Mouse (Mus musculus): ENCODE results near the gene Taar2.
A peak's percentile ranks its signal among the peaks of the same experiment; 100 is the strongest.

Taar2 gene

DNA sequence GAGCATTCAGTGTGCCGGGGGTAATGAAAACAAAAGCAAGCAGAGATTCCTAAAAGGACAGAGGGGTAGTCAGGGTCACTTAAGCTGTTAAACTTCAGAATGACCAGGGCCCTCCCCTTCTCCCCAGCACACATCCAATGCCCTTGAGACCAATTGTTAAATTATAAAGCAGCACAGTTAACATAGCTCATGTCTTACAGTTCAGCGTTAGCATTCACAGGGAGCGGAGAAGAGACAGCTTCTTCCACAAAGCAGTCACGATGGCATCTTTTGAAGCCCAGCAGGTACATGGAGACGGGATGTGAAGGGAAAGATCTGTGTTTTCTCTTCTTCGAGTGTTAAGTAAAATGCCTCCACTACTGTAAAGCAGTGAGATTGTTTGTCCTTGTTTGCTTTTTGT lies at the start of gene Taar2:
Gene Taar2, plus strand, starts transcription at position 261 of the 400 bp plus-strand sequence.
- DNase-seq (ENCODE audit: low spot score in 2 of 2) = no peak

DNA sequence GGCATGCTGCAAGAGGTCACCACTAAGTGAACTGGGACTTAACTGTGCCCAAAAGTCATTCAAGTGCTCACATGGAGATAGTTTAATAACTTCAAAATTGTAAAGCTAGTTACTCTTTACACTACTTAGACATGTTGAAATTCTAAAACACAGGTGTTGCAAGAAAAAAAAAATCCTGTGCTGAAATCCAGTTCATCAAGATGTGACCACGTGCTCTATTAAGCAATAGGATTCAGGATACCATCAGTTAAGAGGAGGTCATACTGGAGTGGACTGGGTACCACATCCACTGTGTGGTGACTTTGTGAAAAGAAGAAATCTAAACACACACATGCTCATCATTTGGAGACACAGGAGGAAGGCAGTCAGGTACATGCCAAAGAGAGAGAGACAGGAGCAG lies 45.4 kb upstream of the Taar2 start:
- DNase-seq (ENCODE audit: low spot score in 2 of 2) = no peak

DNA sequence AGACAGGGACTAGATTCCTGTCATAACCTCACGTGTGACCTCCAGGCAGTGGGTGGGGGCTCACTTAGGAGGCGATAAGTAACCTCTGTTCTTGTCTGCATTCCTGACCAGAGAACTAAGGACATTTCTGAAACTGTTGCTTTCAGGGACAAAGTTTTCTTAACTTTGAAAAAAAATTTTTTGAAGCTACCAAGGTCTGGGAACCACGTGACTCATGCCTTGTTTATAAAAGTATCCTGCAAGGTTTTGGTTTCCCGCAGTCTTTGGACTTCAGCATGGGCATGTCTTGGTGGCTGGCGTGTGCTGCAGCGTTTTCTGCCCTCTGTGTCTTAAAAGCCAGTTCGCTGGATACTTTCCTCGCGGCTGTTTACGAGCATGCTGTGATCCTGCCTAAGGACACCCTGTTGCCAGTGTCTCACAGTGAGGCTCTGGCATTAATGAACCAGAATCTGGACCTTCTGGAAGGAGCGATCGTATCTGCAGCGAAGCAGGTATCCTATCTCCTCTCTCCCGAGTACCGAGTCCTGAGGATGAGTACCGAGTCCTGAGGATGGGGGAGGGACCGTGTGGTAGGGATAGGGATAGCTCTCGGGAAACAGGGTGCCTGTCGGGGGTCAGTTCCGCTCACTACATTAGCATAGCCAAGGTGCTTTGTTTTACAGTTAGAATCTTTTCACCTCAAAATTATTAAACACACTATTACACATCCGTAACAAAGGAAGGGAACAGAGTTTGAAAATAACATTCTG lies 43.6 kb upstream of the Taar2 start, which contains the start of gene Vnn1:
Gene Vnn1, plus strand, starts transcription at position 88 of the 749 bp plus-strand sequence.
- no peak for DNase-seq (ENCODE audit: low spot score in 2 of 2)

DNA sequence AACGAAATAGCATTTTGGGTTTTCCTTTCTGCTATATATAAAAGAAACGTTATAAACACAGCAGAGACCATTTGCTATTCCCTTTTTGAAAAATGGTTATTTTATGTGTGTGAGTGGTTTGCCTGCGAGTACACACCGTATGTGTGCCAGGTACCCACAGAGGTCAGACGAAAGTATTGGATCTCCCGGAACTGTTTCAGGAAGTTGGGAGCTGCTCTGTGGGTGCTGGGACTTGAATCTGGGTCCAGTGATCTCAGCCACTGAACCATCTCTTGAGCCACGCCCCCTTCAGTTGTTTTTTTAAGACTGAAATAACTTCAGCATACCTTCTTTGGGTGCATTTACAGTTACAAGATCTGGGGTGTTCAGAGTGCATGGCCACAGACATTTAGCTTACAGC lies 43.0 kb upstream of the Taar2 start:
- DNase-seq (ENCODE audit: low spot score in 2 of 2) = no peak

DNA sequence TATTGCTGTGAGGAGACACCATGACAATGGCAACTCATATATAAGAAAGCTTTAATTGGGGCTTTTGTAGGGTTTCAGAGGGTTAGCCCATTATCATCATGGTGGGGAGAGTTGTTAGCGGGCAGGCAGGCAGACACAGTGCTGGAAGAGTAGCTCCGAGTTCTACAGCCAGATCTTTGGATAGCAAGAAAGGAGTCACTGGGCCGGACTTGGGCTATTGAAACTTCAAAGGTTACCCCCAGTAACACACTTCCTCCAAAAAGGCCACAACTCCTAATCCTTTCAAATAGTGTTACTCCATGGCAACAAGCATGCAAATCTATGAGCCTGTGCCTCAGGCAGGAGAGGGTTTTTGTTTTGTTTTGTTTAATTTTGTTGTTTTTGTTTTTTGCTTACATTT lies 37.3 kb upstream of the Taar2 start:
- DNase-seq (ENCODE audit: low spot score in 2 of 2) = no peak

DNA sequence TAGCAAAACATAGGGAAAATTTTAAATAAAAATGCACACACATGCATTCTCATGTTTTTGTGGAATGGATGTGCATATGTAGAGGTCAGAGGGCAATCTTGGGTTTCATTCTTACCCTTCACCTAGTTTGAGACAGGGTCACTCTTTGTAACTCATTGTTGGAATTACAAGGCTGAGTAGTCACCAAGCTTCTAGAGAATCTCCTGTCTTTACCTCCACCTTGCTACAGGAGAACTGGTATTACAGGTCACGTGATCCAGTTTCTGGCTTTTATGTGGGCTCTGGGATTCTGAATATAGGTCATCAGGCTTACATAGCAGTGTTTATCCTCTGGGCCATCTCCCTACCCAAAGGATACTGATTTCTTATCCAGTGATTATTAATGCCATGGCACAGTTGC lies 32.7 kb upstream of the Taar2 start:
- no peak for DNase-seq (ENCODE audit: low spot score in 2 of 2)

DNA sequence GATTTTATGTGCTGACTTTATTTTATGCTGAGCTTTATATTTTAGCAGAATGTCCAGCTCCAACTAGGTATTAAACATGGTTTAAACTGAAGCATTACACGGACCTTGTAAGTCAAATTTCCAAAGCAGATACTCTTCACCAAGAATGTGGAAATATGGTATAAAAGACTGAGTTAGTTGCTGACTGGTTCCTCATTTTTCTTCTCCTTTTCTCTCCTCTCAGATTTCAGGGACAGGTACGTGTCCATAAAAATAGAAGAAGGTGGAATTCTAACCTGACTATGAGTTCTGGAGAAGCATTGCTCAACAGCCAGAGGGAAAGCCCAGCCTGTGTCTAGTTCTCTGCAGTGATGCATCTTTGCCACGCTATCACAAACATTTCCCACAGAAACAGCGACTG lies 18.3 kb upstream of the Taar2 start, which contains the start of gene Taar1:
Gene Taar1, plus strand, starts transcription at position 301 of the 400 bp plus-strand sequence.
- DNase-seq (ENCODE audit: low spot score in 2 of 2) = no peak

DNA sequence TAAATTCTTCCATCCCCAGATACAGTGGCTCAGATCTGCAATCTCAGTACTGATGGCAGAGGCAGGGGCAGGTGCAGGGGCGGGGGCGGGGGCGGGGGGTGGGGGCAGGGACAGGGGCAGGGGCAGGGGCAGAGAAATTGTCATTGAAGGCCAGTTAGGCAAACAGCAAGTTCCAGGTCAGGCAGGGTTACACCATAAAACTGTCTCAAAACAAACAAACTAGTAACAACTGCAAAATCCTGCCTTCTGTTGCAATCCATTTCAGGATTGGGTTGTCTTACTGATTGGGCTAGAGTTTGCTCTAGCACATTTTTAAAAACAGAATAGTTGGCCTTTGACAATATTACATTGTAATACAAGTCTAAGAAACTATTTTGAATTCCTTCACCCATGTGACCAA lies 15.9 kb upstream of the Taar2 start:
- DNase-seq (ENCODE audit: low spot score in 2 of 2) = no peak

DNA sequence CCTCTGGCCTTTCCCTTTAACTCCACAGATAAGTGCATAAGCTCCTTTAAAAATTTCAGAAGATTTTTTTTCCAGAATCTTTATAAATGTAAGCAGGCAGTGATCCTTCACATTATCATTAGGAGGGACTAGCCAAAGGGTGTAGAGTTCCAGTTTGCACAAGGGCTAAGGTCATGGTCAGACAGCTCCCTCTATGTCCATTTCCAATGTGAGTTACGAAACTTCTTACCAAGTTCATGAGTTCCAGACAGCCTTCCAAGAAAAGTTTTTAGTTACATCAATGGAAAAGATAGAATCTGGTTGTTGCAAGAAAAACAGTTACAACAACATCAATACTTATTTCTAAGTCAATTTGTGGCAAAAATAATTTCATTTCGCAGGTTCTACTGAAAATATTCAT lies 14.4 kb upstream of the Taar2 start:
- DNase-seq (ENCODE audit: low spot score in 2 of 2) = no peak

DNA sequence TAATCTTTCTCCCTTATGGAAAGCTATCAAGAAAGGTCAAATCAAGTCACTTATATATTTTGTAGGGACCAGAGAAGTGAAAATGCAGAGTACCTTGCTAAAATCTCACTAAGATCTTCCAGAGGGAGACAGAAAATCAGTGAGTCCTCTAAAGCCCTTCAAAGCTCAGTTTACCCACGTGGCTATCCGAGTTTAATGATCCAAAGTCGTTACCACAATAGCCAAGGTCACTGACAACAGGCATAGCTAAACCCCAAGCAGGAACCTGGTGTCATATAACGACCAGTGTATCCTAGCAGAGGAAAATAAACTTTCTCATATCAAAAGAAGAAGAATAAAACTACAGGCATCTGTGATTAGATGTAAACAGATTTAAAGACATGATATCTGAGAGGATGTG lies 759 bp upstream of the Taar2 start:
- DNase-seq (ENCODE audit: low spot score in 2 of 2) = no peak

DNA sequence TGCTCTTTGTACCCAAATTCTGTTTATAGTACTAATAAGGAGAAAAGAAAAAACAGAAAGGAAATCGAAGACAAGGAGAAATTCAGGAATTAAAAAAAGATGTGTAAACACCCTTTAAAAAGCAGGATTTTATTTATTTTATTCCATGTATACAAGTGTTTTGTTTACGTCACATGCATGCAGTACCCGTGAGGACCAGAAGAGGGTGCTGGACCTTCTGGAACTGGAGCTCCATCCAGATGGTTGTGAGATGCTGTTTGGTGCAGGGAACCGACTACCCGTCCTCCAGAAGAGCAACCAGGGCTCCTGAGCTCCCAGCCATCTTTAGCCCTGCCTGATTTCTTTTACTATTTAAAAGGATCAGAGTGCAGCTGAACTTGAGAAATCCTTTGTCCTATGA lies 4.1 kb downstream of the Taar2 start:
- no peak for DNase-seq (ENCODE audit: low spot score in 2 of 2)

DNA sequence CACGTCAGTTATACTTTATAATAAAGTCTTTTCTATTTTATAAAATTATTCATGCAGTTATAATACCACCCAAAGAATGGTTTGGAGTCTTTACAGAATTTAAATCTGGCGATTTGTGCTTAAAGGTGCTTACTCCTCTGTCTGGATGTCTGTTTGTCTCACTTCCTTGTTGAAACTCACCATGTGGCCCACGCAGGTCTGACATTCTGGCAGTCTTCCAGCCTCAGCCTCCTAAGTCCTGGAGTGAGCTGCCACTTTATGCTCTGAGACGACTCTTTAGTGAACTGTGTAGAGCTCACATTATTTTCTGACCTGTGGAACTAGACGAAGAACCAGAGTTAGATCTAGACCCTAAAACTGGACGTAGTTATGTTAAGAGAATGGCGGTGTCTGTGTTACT lies 9.7 kb downstream of the Taar2 start:
- no peak for DNase-seq (ENCODE audit: low spot score in 2 of 2)

DNA sequence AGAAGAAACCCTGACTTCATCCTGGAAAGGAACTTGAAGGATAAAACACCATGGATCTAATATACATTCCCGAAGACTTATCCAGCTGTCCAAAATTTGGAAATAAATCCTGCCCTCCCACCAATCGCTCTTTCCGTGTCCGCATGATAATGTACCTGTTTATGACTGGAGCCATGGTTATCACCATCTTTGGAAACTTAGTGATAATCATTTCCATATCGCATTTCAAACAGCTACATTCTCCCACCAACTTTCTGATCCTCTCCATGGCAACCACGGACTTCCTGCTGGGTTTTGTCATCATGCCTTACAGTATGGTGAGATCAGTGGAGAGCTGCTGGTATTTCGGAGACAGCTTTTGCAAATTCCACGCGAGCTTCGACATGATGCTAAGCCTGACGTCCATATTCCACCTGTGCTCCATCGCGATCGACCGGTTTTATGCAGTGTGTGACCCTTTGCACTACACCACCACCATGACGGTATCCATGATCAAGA lies 11.2 kb downstream of the Taar2 start, which contains the start of gene Taar3:
Gene Taar3, plus strand, starts transcription at position 51 of the 498 bp plus-strand sequence.
- peak; percentile 8 to 11 for DNase-seq (ENCODE audit: low spot score in 2 of 2)

DNA sequence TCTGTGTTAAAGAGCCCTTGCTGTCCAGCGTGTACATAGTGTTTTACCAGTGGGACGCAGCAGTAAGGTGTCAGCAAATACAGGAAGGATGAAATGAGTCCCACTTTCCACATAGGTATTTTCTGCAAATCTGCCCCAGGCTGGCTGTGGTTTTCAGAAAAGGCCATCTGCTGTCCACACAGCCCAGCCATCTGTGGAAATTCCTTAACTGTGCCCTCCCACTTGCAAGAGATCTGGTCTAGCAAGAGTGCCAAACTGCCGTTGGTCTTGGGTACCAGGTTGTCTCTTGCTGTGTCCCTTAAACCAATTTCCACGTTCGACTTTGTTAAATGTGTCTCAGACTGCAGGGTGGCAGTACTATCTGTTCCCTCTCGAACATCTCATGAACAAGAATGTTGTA lies 13.3 kb downstream of the Taar2 start:
- DNase-seq (ENCODE audit: low spot score in 2 of 2) = no peak

DNA sequence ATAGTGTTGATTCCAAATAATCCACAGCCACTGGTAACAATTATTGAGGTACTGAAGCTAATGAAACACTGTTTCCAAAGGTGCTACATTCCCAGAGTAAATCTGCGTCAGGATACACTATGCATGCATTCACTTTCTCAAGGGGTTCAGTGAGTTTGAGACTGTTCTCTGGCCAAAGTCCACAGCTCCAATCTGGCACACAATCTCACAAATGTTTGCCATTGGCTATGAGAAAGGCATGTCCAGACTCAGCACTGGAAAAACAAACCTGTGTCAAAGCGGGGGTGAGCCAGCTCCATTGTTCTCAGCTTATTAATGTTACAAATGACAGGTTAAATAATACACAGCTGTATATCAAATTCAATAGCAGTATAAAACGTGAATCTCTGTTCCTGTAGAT lies 20.7 kb downstream of the Taar2 start:
- no peak for DNase-seq (ENCODE audit: low spot score in 2 of 2)

DNA sequence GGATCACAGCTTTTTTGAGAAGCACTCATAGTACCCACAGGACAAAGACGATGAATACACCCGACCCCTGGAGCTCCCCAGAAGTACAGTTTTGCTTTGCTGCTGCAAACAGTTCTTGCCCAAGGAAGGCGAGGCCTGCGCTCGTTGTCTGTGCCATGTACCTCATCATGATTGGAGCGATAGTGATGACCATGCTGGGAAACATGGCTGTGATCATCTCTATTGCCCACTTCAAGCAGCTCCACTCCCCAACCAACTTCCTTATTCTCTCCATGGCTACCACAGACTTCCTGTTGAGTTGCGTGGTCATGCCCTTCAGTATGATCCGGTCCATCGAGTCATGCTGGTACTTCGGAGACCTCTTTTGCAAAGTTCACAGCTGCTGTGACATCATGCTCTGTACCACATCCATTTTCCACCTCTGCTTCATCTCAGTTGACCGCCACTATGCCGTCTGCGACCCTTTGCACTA lies 22.1 kb downstream of the Taar2 start, which contains the start of gene Taar4:
Gene Taar4, plus strand, starts transcription at position 51 of the 472 bp plus-strand sequence.
- DNase-seq (ENCODE audit: low spot score in 2 of 2) = no peak

DNA sequence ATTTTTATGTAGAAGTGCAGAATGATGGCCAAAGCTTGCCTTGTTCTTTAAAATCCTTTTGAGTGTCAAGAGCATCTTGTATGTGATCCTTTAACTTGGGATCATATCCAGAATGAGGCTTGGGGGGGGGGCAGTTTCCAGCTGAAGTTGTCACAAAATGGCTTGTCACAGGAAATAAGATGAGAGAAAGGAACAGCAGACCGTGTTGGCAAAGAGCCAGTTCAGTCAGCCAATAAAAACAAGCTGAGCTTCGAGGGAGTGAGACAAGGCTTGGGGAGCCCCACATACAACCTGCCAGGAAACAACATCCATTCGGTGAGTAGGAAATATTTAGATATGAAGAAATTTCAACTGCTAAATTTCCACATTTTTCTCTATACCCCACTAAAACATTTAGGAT lies 25.1 kb downstream of the Taar2 start:
- no peak for DNase-seq (ENCODE audit: low spot score in 2 of 2)

DNA sequence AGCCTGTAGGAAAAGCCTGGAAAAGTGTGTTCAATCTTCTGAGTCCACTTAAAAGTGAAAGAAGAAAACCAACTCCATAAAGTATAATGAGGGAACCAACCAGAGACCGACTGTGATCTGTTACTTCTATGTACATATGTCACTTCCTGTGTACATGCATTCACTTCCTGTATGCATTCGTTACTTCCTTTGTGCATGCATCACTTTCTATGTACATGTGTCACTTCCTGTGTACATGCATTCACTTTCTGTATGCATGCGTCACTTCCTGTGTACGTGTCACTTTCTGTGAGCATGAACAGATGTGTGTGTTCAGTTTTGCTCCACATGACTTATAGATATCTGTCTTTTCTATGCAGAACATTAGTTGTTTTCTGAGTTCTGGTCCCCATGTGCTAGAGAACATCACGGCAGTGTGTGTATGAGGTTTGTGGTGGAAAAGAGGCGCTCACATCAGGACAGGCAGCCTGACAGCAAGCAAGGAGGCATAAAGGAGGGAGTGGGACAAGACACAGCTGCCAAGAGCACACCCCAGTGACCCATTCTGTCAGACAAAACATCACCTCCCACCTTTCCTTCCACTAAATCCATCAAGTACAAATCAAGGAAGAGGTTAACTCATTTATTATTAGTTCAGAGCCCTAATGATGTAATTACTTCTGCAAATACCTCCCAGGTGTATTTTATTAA lies 26.7 kb downstream of the Taar2 start:
- no peak for DNase-seq (ENCODE audit: low spot score in 2 of 2)

DNA sequence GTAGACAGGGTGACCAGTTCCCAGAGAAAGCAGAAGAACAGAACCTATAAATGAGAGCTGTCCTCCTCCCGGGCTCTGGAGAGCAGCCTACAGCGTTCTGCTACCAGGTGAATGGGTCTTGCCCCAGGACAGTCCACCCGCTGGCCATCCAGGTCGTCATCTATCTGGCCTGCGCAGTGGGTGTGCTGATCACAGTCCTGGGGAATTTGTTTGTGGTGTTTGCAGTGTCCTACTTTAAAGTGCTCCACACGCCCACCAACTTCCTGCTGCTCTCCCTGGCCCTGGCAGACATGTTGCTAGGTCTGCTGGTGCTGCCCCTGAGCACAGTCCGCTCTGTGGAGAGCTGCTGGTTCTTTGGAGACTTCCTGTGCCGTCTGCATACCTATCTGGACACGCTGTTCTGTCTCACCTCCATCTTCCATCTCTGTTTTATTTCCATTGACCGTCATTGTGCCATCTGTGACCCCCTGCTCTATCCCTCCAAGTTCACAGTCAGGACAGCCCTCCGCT lies 32.3 kb downstream of the Taar2 start, which contains the start of gene Taar5:
Gene Taar5, plus strand, starts transcription at position 51 of the 510 bp plus-strand sequence.
- no peak for DNase-seq (ENCODE audit: low spot score in 2 of 2)

DNA sequence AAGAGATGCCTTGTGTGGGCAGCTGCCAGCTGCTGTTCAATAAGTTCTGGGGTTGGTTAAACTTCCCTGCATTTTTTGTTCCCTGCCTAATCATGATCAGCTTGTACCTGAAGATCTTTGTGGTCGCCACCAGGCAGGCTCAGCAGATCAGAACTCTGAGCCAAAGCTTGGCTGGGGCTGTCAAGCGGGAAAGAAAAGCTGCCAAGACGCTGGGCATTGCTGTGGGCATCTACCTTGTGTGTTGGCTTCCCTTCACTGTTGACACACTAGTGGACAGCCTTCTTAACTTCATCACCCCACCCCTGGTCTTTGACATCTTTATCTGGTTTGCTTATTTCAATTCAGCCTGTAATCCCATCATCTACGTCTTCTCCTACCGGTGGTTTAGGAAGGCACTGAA lies 32.9 kb downstream of the Taar2 start:
- DNase-seq (ENCODE audit: low spot score in 2 of 2) = no peak

DNA sequence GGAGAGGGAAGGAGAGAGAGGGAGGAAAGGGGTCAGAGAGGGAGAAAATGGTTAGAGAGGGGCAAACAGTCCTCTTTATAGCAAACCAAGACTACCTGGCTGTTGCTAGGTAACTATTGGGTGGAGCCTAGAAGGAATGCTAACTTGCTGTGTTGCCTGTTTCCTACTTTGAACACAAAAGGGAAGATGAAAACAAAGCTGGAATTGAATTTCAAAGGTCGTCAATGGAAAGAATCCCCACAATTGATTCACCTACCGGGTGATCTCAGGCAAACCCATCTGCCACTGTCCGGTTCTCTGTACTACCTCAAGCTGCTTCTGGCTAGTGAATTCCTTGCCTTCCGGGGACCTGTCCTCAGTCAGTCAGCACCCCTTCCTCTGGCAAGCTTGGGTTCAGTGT lies 39.6 kb downstream of the Taar2 start:
- DNase-seq (ENCODE audit: low spot score in 2 of 2) = no peak

DNA sequence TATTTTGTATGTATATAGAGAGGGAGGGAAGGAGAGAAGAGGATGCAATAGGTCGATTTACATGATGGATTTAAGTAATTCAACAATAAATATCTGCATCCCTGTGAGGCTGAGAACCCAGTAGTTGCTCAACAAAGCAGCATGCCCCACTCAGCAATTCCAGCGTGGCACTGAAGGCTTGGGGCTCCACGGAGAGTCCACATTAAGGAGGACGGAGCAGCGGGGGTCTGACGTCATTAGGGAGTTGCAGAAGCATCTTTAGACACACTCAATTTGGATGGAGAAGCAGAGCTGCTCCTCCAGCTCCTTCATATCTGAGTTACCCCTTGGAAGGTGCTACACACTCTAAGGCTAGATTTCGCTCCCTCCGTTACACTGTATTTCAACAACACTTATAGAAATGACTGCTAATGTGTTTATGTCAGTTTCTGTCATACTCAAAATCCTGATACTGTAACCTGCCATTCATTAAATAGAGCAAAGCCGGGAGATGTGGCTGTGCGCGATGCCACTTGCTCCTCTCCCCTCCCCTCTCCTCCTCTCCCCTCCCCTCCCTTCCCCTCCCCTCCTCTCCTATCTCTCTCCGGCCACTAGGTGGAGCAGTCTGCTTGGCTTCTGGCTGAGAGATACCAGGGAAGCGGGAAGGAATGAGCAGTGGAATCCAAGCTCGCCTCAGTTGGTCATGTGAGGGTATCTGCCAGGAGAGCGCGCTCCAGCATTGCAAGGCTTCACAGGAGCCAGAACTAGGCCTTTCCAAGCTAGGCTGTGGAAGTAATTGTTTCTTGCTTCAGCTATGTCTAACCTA lies 40.7 kb downstream of the Taar2 start:
- DNase-seq (ENCODE audit: low spot score in 2 of 2) = peak; percentile 57 to 70

All from frontal cortex, postnatal 36 days (tissue).